Mouse (Mus musculus) erythroblast, embryonic 14.5 days (primary cell): ENCODE results near the gene Gm10799.
"Not testable (repeated sequence)": the region's sequence is repeated elsewhere in the genome, so short reads cannot be mapped to it uniquely, and the experiment has no call there.

Source experiments
- GATA1 ChIP-seq: IDR thresholded peaks from 2 replicates; pipeline ENCODE4 v1.6.1; 2012; ENCODE audit warnings: low read length, inconsistent platforms, mixed read lengths
- TAL1 ChIP-seq: IDR thresholded peaks from 3 replicates; pipeline ENCODE4 v1.6.1; 2012; ENCODE audit warnings: low read length, inconsistent platforms, mixed read lengths

- TF ChIP-seq GATA1, TAL1: not testable (repeated sequence)
Observed at GRCm38 (mm10) chr2:104117173-104117572, 48.8 kb upstream of the Gm10799 start.
